15 mouse cellular contexts compared by ENCODE assay signal in genomic region chr10:116964084-116964483, GRCm38 (mm10). TPM values are rescaled to one million over a fixed set of nuclear protein-coding genes. Genes with fewer than 3 reads are reported as not detected.
"Had no signal": no experiment of that assay in that cellular context is flagged by ENCODE, and none has a peak within 500 bp of the region (broad histone marks: within the 10 kb centered on the region; RNA-seq: fewer than 3 reads in every experiment).

No protein-coding gene starts in this region.

- H3K9me3 ChIP-seq: hindbrain, embryonic 15.5 days; limb, embryonic 15.5 days; liver, embryonic 12.5 days; midbrain, embryonic 13.5 days; stomach, embryonic 15.5 days had no signal

- H3K4me2 ChIP-seq: hindbrain, embryonic 15.5 days; limb, embryonic 15.5 days; liver, embryonic 12.5 days; midbrain, embryonic 13.5 days; stomach, embryonic 15.5 days had no signal

- H3K27me3 ChIP-seq: hindbrain, embryonic 15.5 days; limb, embryonic 15.5 days; midbrain, embryonic 13.5 days; stomach, embryonic 15.5 days had no signal

- H3K36me3 ChIP-seq: hindbrain, embryonic 15.5 days; limb, embryonic 15.5 days; liver, embryonic 12.5 days; midbrain, embryonic 13.5 days; stomach, embryonic 15.5 days had no signal

- ATAC-seq: intestine, embryonic 16.5 days; liver, embryonic 12.5 days; midbrain, embryonic 13.5 days had no signal

- H3K27ac ChIP-seq: hindbrain, embryonic 15.5 days; limb, embryonic 15.5 days; liver, embryonic 12.5 days; midbrain, embryonic 13.5 days; stomach, embryonic 15.5 days had no signal

- DNase-seq: right cerebral cortex, postnatal 14 days; thymus, adult 2 months; thymus, postnatal 25 days had no signal

- H3K4me1 ChIP-seq: hindbrain, embryonic 15.5 days; limb, embryonic 15.5 days; liver, embryonic 12.5 days; midbrain, embryonic 13.5 days had no signal

- H3K9ac ChIP-seq: hindbrain, embryonic 15.5 days; limb, embryonic 15.5 days; liver, embryonic 12.5 days; midbrain, embryonic 13.5 days; stomach, embryonic 15.5 days had no signal

- H3K4me3 ChIP-seq: hindbrain, embryonic 15.5 days; limb, embryonic 15.5 days; liver, embryonic 12.5 days; midbrain, embryonic 13.5 days; stomach, embryonic 15.5 days had no signal

RNA-seq across cellular contexts. Expression of gene Gm10271, which starts 8.3 kb away (rescaled TPM):
- polyA plus RNA-seq: hindbrain, embryonic 15.5 days; intestine, embryonic 16.5 days; limb, embryonic 15.5 days; liver, embryonic 12.5 days; liver, embryonic 16.5 days; midbrain, embryonic 13.5 days; midbrain, postnatal 0 days; neural tube, embryonic 14.5 days; spleen, adult 2 months; stomach, embryonic 15.5 days; testis, adult 2 months; thymus, adult 2 months; urinary bladder, adult 2 months had no signal

RNA-seq across cellular contexts. Expression of gene Best3, which starts 22.0 kb away (rescaled TPM):
- polyA plus RNA-seq: intestine, embryonic 16.5 days; liver, embryonic 12.5 days had no signal
